Mouse (Mus musculus) kidney, postnatal 36 days (tissue): Measurements from ENCODE around the gene Gm21969.

Source experiments
- DNase-seq, 2 experiments: peaks; one replicate each; pipeline ENCODE4 v3.0.0; 2021 to 2022; ENCODE audit warnings: mixed read lengths in 2 of 2

Gene Gm21969

GRCm38 (mm10) chr4:139602357-139603244 lies at the start of gene Gm21969:
Gene Gm21969, plus strand, starts transcription at chr4:139603186.
- DNase-seq: peak in 1 of 2 experiments; percentile 81

- DNase-seq: no peak
Measured at GRCm38 (mm10) chr4:139555235-139555634, 47.8 kb upstream of the Gm21969 start.

- DNase-seq: peak in 1 of 2 experiments; percentile 34
Measured at GRCm38 (mm10) chr4:139555951-139556350, 47.0 kb upstream of the Gm21969 start.

GRCm38 (mm10) chr4:139568361-139568760 lies 34.6 kb upstream of the Gm21969 start:
- no peak for DNase-seq

- DNase-seq: peak in 1 of 2 experiments; percentile 58
Measured at GRCm38 (mm10) chr4:139570756-139571155, 32.2 kb upstream of the Gm21969 start.

GRCm38 (mm10) chr4:139572928-139573512 lies 30.0 kb upstream of the Gm21969 start:
- peak; percentile 53 to 58 for DNase-seq

- peak; percentile 100 for DNase-seq
Measured at GRCm38 (mm10) chr4:139574156-139574798, 28.7 kb upstream of the Gm21969 start.

GRCm38 (mm10) chr4:139574799-139575672 lies 27.9 kb upstream of the Gm21969 start:
- DNase-seq: peak; percentile 35 to 69

- DNase-seq: no peak
Measured at GRCm38 (mm10) chr4:139575673-139576003, 27.3 kb upstream of the Gm21969 start.

GRCm38 (mm10) chr4:139576251-139576880 lies 26.6 kb upstream of the Gm21969 start:
- no peak for DNase-seq

GRCm38 (mm10) chr4:139577006-139577405 lies 26.0 kb upstream of the Gm21969 start:
- no peak for DNase-seq

GRCm38 (mm10) chr4:139578389-139578788 lies 24.6 kb upstream of the Gm21969 start:
- no peak for DNase-seq

- DNase-seq: no peak
Measured at GRCm38 (mm10) chr4:139579003-139579402, 24.0 kb upstream of the Gm21969 start.

GRCm38 (mm10) chr4:139579466-139579865 lies 23.5 kb upstream of the Gm21969 start:
- no peak for DNase-seq

- DNase-seq: peak; percentile 64 to 75
Measured at GRCm38 (mm10) chr4:139580663-139581336, 22.2 kb upstream of the Gm21969 start.

- DNase-seq: peak; percentile 59 to 78
Measured at GRCm38 (mm10) chr4:139581427-139582051, 21.4 kb upstream of the Gm21969 start.

- no peak for DNase-seq
Measured at GRCm38 (mm10) chr4:139582346-139582745, 20.6 kb upstream of the Gm21969 start.

GRCm38 (mm10) chr4:139582903-139583302 lies 20.1 kb upstream of the Gm21969 start:
- DNase-seq: no peak

GRCm38 (mm10) chr4:139583629-139584245 lies 19.2 kb upstream of the Gm21969 start:
- DNase-seq: no peak

- DNase-seq: peak in 1 of 2 experiments; percentile 30
Measured at GRCm38 (mm10) chr4:139584704-139585103, 18.3 kb upstream of the Gm21969 start.
